Mouse (Mus musculus): ENCODE data around the gene Tlr3. TPM values are rescaled to one million over a fixed set of nuclear protein-coding genes. Genes with fewer than 3 reads are reported as not detected.

The Tlr3 gene
- polyA plus RNA-seq (2012; rRNA removed) (0.40 and 0.61 TPM in 2 replicates), polyA plus RNA-seq (2014; fragmentation: Nextera tagmentation; extraction: Ambion mirVana) (0.38 and 1.3 TPM in 2 replicates)

- Histone ChIP-seq H3K4me1 (replicated peaks; ENCODE audit: control insufficient read depth in 2 of 2, insufficient read depth in 2 of 2, low read length in 1 of 2) (0 out of 4 replicates have a peak, but pooled peaks cover 0 to 4% of the 10 kb centered on the region in 2 experiments), H3K9me3 (ENCODE audit: control insufficient read depth, low read length) (no peaks in the 10 kb centered on the region), H3K36me3 (replicated peaks; ENCODE audit: control insufficient read depth, insufficient read depth, low read depth) (no peaks in the 10 kb centered on the region), H3K4me2 (ENCODE audit: low read depth) (peak within 1 kb of the TSS; percentile 62), H3K9ac (replicated peaks) (peak within 1 kb of the TSS; percentile 27; the same call in 1 of the 2 replicates), H3K4me3 (ENCODE audit: insufficient read depth in 1 of 2, low read depth in 2 of 2, low read length in 2 of 2) (peak within 1 kb of the TSS; percentile 54 to 64), H3K27me3 (ENCODE audit: control insufficient read depth, insufficient read depth, low read length) (no peaks in the 10 kb centered on the region), H3K27ac (no peak within 1 kb of the TSS)
- TF ChIP-seq EP300 (IDR thresholded peaks at IDR 0.05; ENCODE audit: low read depth): no peak
- TF ChIP-seq CTCF (IDR thresholded peaks at IDR 0.05; ENCODE audit: low read depth): no peak
- no peak for ATAC-seq (ENCODE audit: insufficient read depth)
- 38% methylated on average over 2 of the region's 2 CpGs for WGBS (ENCODE audit: insufficient replicate concordance)
- DNase-seq (ENCODE audit: low read depth in 3 of 3, low spot score in 3 of 3): no peak
Measured at GRCm38 (mm10) chr8:45410882-45411281, at the start of gene Tlr3. Gene Tlr3, minus strand, starts transcription at chr8:45411080.

- Histone ChIP-seq H3K9ac (replicated peaks) (no peak overlapping the region), H3K4me1 (replicated peaks; ENCODE audit: control insufficient read depth in 2 of 2, insufficient read depth in 2 of 2, low read length in 1 of 2) (no peaks in the 10 kb centered on the region), H3K27me3 (ENCODE audit: control insufficient read depth, insufficient read depth, low read length) (no peaks in the 10 kb centered on the region), H3K9me3 (ENCODE audit: control insufficient read depth, low read length) (no peaks in the 10 kb centered on the region), H3K4me2 (ENCODE audit: low read depth) (no peak overlapping the region), H3K36me3 (replicated peaks; ENCODE audit: control insufficient read depth, insufficient read depth, low read depth) (no peaks in the 10 kb centered on the region), H3K4me3 (ENCODE audit: insufficient read depth in 1 of 2, low read depth in 2 of 2, low read length in 2 of 2) (no peak overlapping the region), H3K27ac (no peak overlapping the region)
- DNase-seq (ENCODE audit: low read depth in 3 of 3, low spot score in 3 of 3): no peak
- ATAC-seq (ENCODE audit: insufficient read depth): no peak
- TF ChIP-seq CTCF (IDR thresholded peaks at IDR 0.05; ENCODE audit: low read depth) (no peak), EP300 (IDR thresholded peaks at IDR 0.05; ENCODE audit: low read depth) (no peak)
Measured at GRCm38 (mm10) chr8:45457874-45458273, 47.0 kb upstream of the Tlr3 start.

- ATAC-seq (ENCODE audit: insufficient read depth) (no peak), DNase-seq (ENCODE audit: low read depth in 3 of 3, low spot score in 3 of 3) (peak in 2 of 3 experiments; percentile 4 to 9)
- Histone ChIP-seq H3K27ac (no peak overlapping the region), H3K9ac (replicated peaks) (no peak overlapping the region), H3K9me3 (ENCODE audit: control insufficient read depth, low read length) (no peaks in the 10 kb centered on the region), H3K27me3 (ENCODE audit: control insufficient read depth, insufficient read depth, low read length) (no peaks in the 10 kb centered on the region), H3K4me1 (replicated peaks; ENCODE audit: control insufficient read depth in 2 of 2, insufficient read depth in 2 of 2, low read length in 1 of 2) (no peaks in the 10 kb centered on the region), H3K4me2 (ENCODE audit: low read depth) (no peak overlapping the region), H3K4me3 (ENCODE audit: insufficient read depth in 1 of 2, low read depth in 2 of 2, low read length in 2 of 2) (no peak overlapping the region), H3K36me3 (replicated peaks; ENCODE audit: control insufficient read depth, insufficient read depth, low read depth) (no peaks in the 10 kb centered on the region)
- 54% methylated on average over 6 of the region's 6 CpGs for WGBS (ENCODE audit: insufficient replicate concordance)
- TF ChIP-seq CTCF (IDR thresholded peaks at IDR 0.05; ENCODE audit: low read depth) (peak; percentile 65), EP300 (IDR thresholded peaks at IDR 0.05; ENCODE audit: low read depth) (no peak)
Measured at GRCm38 (mm10) chr8:45454426-45454825, 43.5 kb upstream of the Tlr3 start.

- no peak overlapping the region for H3K27ac ChIP-seq
- no peak overlapping the region for H3K4me3 ChIP-seq (ENCODE audit: insufficient read depth in 1 of 2, low read depth in 2 of 2, low read length in 2 of 2)
- DNase-seq (ENCODE audit: low read depth in 3 of 3, low spot score in 3 of 3) (no peak), ATAC-seq (ENCODE audit: insufficient read depth) (no peak)
- no peaks in the 10 kb centered on the region for H3K4me1 ChIP-seq (replicated peaks; ENCODE audit: control insufficient read depth in 2 of 2, insufficient read depth in 2 of 2, low read length in 1 of 2)
- no peak overlapping the region for H3K9ac ChIP-seq (replicated peaks)
- H3K9me3 ChIP-seq (ENCODE audit: control insufficient read depth, low read length): no peaks in the 10 kb centered on the region
- H3K27me3 ChIP-seq (ENCODE audit: control insufficient read depth, insufficient read depth, low read length): no peaks in the 10 kb centered on the region
- TF ChIP-seq CTCF (IDR thresholded peaks at IDR 0.05; ENCODE audit: low read depth) (no peak), EP300 (IDR thresholded peaks at IDR 0.05; ENCODE audit: low read depth) (no peak)
- no peak overlapping the region for H3K4me2 ChIP-seq (ENCODE audit: low read depth)
- no peaks in the 10 kb centered on the region for H3K36me3 ChIP-seq (replicated peaks; ENCODE audit: control insufficient read depth, insufficient read depth, low read depth)
- 67% methylated on average over 3 of the region's 3 CpGs for WGBS (ENCODE audit: insufficient replicate concordance)
Measured at GRCm38 (mm10) chr8:45452115-45452514, 41.2 kb upstream of the Tlr3 start.

- H3K4me1 ChIP-seq (replicated peaks; ENCODE audit: control insufficient read depth in 2 of 2, insufficient read depth in 2 of 2, low read length in 1 of 2): no peaks in the 10 kb centered on the region
- TF ChIP-seq CTCF (IDR thresholded peaks at IDR 0.05; ENCODE audit: low read depth): no peak
- no peak for TF ChIP-seq EP300 (IDR thresholded peaks at IDR 0.05; ENCODE audit: low read depth)
- DNase-seq (ENCODE audit: low read depth in 3 of 3, low spot score in 3 of 3) (no peak), ATAC-seq (ENCODE audit: insufficient read depth) (no peak)
- H3K36me3 ChIP-seq (replicated peaks; ENCODE audit: control insufficient read depth, insufficient read depth, low read depth): no peaks in the 10 kb centered on the region
- H3K9me3 ChIP-seq (ENCODE audit: control insufficient read depth, low read length): no peaks in the 10 kb centered on the region
- 50% methylated on average over 3 of the region's 3 CpGs for WGBS (ENCODE audit: insufficient replicate concordance)
- H3K4me3 ChIP-seq (ENCODE audit: insufficient read depth in 1 of 2, low read depth in 2 of 2, low read length in 2 of 2): no peak overlapping the region
- H3K27me3 ChIP-seq (ENCODE audit: control insufficient read depth, insufficient read depth, low read length): no peaks in the 10 kb centered on the region
- no peak overlapping the region for H3K27ac ChIP-seq
- H3K9ac ChIP-seq (replicated peaks): no peak overlapping the region
- H3K4me2 ChIP-seq (ENCODE audit: low read depth): no peak overlapping the region
Measured at GRCm38 (mm10) chr8:45448842-45449241, 38.0 kb upstream of the Tlr3 start.

Measured in liver, embryonic 14.5 days (tissue).